Mouse (Mus musculus) cerebellum, postnatal 25 days (tissue): ENCODE measurements around the gene Xntrpc.
"Not testable (repeated sequence)": the region's sequence is repeated elsewhere in the genome, so short reads cannot be mapped to it uniquely, and the experiment has no call there.

Source experiments
- DNase-seq, 2 experiments: peaks; one replicate each; pipeline ENCODE4 v3.0.0; 2021; ENCODE audit warnings: mixed read lengths in 2 of 2

Gene Xntrpc

DNA sequence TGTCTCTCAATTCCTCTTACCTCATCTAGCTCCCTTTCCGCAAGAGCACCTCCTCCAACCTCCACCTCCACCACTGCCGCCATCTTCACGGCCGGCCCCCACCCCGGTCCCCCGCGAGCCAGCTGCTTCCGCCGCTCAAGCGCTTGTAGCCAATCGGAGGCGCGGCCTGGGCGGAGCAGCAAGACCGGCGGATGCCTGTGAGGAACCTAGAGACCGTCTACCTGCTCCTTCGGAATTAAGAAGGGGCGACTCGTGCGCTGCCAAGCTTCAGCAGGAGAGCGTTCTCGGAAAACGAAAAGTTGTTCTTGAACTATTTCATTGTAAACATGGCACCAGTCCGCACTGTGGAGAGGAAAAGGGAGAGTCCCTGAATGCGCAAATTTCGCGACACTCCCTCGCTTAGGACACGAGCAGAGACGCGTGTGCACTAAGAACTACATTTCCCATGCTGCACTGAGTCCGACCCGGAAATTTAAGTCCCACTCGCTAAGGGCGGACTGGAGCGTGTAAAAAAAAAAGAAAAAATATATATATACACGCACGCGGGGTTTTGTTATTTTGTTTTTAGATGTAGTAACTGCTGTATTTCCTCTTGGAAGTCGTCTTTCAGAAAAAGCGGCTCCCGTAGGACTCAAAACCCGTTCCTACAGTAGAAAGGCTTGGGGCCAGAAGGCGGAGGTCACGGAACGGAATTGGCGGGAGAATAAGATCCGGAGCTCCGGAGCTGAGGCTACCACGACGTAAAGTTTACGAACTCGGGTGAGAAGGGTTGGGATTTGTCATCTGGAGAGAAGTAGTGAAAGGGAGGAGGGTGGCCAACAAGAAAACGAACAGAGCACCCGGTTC, at the start of gene Xntrpc, which contains the start of the genes Rnf121 and Xndc1:
Gene Xntrpc, plus strand, starts transcription at position 668 of the 846 bp plus-strand sequence.
Gene Rnf121, minus strand, starts transcription at position 424 of the 846 bp plus-strand sequence.
Gene Xndc1, plus strand, starts transcription at position 466 of the 846 bp plus-strand sequence.
- DNase-seq, result peak; percentile 94 to 95

DNA sequence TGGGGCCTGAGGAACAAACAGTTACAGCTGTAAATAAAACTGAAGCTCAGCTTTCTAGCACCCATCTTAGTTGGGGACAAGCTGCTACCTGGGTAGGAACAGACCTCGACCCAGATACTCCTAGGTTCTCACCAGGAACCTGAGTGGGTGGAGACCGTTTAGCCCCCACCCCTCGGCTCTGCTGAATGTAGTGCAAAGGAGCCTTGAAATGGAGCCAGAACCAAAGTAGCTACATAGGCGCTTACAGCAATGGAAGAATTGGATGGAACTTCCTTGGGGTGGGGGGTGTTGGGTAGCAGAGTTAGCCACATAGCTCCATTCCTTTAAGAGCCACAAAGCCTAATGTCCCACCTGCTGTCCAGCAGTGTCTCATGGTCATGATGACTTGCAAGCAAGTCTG, 48.6 kb upstream of the Xntrpc start:
- no peak for DNase-seq

GRCm38 (mm10) chr7:102017452-102017851, 48.1 kb upstream of the Xntrpc start:
- no peak for DNase-seq

GRCm38 (mm10) chr7:102018034-102018433, 47.5 kb upstream of the Xntrpc start:
- peak in 1 of 2 experiments; percentile 43 for DNase-seq

- no peak for DNase-seq
Observed at GRCm38 (mm10) chr7:102018590-102018989, 46.9 kb upstream of the Xntrpc start, which contains the start of gene Il18bp. TSS of gene Il18bp (minus strand) at chr7:102018690.

DNA sequence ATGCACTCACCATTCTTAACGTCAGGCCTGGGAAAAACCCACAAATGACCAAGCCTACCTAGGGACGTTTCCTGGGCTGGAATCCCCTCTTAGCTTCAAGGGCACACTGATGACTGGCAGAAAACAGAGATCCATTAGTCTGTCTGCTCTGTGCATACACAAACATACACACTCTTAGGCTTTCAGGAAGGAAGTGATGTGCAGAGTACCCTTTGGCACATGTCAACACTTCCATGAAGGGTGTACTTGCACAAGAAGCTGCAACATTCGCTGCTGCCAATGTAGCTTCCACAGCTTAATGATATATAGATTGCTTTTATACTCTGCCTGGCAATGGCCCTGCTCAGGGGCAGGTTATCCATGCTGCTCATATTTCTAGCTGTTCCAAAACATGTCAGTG, 46.2 kb upstream of the Xntrpc start:
- DNase-seq, result no peak

DNA sequence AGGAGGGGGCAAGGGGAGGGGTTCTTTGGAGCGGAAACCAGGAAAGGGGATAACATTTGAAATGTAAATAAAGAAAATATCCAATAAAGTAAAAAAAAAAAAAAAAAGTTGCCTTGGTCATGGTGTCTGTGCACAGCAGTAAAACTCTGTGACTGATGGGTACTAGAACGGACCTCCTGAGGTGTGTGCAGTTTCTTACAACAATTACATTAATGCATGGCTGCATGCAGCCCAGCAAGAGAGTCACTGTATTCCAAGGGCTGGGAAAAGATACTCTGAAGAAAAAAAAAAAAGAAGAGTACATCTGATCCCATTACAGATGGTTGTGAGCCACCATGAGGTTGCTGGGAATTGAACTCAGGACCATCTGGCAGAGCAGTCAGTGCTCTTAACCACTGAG, 44.6 kb upstream of the Xntrpc start:
- DNase-seq, result not testable (repeated sequence)

DNA sequence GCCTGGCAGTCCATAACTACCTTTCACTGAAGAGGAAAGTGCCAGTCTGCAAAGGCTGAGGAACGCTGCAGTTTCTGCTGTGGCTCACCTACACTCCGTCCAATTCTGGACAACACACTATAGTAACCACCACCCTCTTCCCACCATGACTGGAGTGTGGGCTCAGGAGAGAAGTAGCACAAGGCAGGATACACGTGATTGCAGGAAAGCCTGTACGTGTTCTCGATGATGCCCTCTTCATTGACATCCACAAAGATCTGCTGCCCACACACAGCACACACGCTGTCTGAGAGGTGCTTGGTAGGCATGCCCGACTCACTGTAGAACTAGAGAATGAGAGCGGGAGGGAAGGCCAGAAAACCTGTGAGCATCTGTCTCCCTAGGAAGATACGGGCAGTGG, 41.7 kb upstream of the Xntrpc start:
- DNase-seq, result no peak

- DNase-seq, result no peak
Observed at GRCm38 (mm10) chr7:102025187-102026119, 40.1 kb upstream of the Xntrpc start.

- DNase-seq, result peak; percentile 15 to 51
Observed at GRCm38 (mm10) chr7:102034904-102035303, 30.6 kb upstream of the Xntrpc start.

DNA sequence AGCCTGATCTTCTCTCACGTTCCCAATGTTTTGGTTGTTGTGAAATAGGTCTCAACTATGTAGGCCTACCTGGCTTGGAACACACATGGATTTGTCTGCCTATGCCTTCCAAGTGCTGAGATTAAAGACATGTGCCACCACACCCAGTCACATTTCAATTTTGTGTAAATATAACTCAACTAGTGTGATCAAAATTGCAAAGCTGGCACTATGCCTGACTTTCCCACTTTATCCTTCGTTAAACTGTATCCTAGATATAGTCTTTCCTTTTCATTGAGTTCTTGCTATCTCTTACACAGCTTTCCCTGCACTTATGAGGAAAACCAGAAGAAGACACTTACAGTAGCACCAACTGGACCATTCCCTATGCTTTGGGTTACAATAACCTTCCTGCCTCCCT, 30.0 kb upstream of the Xntrpc start:
- no peak for DNase-seq

DNA sequence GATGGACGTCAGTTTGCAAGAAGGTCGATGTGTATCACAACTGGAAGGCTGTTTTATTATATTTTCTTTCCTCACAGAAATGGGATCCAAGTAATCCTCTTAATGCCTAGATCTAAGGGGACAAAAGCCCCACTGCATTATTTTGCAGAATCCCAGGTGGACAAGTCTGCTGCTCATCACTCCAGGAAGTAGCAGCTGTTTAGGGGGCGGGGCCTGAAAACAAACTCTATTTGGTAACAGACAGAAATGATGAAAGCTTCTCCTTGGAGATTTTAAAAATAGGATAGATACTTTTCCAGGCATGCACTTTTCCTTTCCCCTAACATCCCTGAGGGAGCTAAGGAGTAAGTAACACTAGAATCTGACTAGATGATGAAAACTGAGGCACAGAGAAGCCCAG, 28.2 kb upstream of the Xntrpc start:
- no peak for DNase-seq

DNA sequence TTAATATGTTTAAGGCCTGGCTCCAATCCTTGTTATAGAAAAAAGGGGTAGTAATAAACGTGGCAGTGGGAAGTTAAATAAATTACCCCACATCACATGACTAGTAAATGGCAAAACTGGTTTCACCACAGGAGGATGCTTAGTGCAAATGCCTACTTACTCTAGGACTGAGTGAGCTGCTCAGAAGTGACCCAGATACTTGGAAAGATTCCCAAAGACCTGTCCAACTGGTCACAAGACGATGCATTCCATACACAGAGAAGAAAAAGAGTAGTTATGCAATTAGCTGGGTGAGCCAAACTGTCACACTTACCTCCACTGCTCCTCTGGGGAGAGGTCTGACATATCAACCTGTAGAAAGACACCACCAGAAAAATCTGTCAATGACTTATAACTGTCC, 23.2 kb upstream of the Xntrpc start:
- no peak for DNase-seq

GRCm38 (mm10) chr7:102048524-102048923, 17.0 kb upstream of the Xntrpc start:
- DNase-seq, result not testable (repeated sequence)

GRCm38 (mm10) chr7:102061353-102061752, 4.2 kb upstream of the Xntrpc start:
- no peak for DNase-seq

DNA sequence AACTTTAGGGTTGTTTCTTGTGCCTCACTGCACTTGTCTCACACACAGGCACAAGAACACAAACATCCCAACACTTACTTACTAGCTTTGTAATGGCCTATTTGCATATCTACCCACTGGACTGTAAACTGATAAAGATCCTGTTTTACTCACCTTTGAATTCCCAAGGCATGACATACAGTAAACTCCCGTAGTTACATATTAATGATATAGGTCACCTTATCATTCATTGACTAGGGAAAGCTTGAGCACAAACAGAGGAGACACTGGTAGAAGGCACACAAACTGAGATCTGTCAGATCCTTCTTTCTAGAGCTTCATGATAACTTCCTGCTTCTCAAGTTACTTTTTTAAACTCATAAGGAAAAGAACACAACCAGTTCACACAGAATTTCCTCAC, 3.3 kb upstream of the Xntrpc start:
- no peak for DNase-seq

GRCm38 (mm10) chr7:102063891-102064290, 1.6 kb upstream of the Xntrpc start:
- no peak for DNase-seq

DNA sequence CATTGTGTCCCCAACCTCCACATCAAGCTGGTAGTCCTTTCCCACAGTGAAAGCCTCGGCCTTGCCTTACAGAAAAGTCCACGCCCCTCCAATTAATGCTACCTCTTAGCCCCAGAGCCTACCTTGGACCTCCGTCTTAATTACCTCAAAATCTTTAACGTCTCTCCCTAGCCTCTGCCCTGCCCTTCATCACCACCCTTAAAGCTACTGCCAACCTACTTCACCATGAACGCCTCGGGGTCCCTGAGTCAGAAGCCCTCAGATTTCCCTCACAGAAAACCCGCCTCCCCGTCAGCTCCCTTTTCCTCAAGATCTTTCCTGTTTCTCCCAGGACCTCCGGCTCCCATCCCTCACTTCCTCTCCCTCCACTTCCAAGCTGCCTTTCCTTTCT, 863 bp upstream of the Xntrpc start:
- no peak for DNase-seq

DNA sequence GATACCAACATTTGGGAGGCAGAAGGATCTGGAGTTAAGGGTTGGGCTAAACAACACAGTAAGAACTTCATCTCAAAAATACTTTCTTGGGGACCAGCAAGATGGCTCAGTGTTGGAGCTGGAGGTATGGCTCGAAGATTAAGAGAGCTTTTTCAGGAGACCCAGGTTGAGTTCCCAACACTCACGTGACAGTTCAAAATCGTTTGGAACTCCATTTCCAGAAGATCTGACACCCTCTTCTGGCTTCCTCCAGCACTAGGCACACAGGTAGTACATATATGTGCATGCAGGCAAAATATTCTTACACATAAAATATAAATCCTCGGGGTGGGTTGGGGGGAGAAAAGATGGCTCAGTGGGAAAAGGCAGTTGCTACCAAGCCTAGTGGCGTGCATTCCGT, 850 bp downstream of the Xntrpc start:
- no peak for DNase-seq

- peak in 1 of 2 experiments; percentile 37 for DNase-seq
Observed at GRCm38 (mm10) chr7:102076714-102077296, 11.3 kb downstream of the Xntrpc start.

DNA sequence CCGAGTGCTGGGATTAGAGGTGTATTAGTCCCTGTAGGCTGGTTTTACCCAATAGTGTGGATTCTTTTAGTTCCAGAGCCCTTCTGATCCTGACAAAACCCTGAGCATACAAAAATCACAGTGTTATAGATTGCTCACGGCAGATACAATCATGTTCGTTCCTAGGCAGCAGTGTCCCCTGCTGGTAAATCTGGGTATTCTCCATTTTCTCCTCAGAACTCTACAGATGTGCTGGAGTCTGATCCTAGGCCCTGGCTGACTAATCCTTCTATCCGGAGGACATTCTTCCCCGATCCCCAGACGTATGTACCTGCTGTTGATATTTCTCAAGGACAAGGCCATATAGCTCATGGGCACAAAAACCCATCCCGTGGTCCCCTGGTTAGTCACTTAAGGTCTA, 13.0 kb downstream of the Xntrpc start:
- peak in 1 of 2 experiments; percentile 59 for DNase-seq

DNA sequence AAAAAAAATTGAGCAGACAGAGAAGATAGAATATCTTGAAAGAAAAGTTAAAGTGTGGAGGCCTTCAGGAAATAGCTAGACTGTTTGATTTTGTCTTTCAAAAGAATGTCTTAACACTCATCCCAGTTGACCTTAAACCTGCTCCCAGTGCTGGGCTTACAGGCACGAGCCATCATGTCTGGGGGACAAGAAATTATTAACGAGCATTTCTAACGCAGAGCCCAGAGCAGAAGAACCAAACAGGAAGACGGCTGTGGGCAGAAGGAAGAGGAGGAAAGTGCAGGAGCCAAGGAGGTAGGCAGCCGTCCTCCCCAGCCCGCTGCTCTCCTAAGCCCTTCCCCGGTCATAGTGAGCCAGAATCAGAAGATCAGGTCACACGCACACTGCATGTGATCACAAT, 14.8 kb downstream of the Xntrpc start:
- DNase-seq, result no peak

GRCm38 (mm10) chr7:102081784-102082183, 16.3 kb downstream of the Xntrpc start:
- DNase-seq, result no peak
